Mouse (Mus musculus) CH12.LX (cell line): ENCODE data around the gene Wdr13.

Experiments used
- CTCF ChIP-seq, 2 experiments: IDR thresholded peaks in 1 of 2; conservative IDR thresholded peaks in 1 of 2; 2 replicates each; pipeline ENCODE4 v1.5.1; 2011 to 2012; ENCODE audit warnings: low read depth in 2 of 2, low read length in 2 of 2, improper control_type of control experiment in 1 of 2, inconsistent platforms in 1 of 2, mild to moderate bottlenecking in 1 of 2, moderate library complexity in 1 of 2
- MAFK ChIP-seq: IDR thresholded peaks from 2 replicates; pipeline ENCODE4 v1.6.1; 2011; ENCODE audit warnings: low read length, improper control_type of control experiment; ENCODE audit not compliant: insufficient replicate concordance
- POLR2A ChIP-seq: IDR thresholded peaks from 2 replicates; pipeline ENCODE4 v1.6.1; 2011; ENCODE audit warnings: low read depth, mild to moderate bottlenecking, improper control_type of control experiment, low read length
- RAD21 ChIP-seq: IDR thresholded peaks from 2 replicates; pipeline ENCODE4 v1.6.1; 2011; ENCODE audit warnings: low read depth, mild to moderate bottlenecking, low read length, improper control_type of control experiment, moderate library complexity

DNA sequence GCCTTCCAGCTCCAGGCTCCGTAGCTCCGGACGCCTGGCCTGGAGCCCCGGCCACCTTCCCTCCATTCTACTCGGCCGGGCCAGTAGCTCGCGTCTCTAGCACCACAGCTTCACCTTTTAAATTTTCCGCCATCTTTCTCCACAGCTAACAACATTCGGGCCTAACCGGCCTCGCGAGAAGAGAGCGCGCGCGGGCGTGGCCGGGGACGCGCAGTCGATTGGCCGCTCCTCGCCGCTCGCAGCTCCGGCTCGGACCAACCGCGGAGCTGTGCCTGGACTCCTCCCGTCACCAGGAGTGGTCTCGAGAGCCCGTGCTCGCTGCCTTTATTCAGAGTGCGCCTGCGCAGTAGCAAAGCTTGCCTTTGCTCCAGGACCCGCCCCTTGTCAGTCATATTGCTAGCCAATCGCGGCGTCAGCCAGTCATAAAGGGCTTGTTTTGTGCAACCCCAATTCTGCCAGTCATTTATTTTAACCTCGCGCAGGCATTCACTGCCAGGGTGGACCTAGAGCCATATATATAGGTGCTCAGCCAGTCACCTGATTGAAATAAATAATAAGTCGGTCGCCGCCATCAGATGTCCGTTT, 58.2 kb downstream of the Wdr13 start, which contains the start of gene Suv39h1:
- peak; percentile 80 for TF ChIP-seq POLR2A
- TF ChIP-seq MAFK: no peak
- TF ChIP-seq CTCF (conservative IDR thresholded peaks at IDR 0.05 in 1 of 2, IDR thresholded peaks at IDR 0.05 in 1 of 2; ENCODE audit: low read depth in 2 of 2, low read length in 2 of 2): no peak
- no peak for TF ChIP-seq RAD21
